Mouse (Mus musculus): ENCODE measurements around the gene Itga9.

Gene Itga9

DNA sequence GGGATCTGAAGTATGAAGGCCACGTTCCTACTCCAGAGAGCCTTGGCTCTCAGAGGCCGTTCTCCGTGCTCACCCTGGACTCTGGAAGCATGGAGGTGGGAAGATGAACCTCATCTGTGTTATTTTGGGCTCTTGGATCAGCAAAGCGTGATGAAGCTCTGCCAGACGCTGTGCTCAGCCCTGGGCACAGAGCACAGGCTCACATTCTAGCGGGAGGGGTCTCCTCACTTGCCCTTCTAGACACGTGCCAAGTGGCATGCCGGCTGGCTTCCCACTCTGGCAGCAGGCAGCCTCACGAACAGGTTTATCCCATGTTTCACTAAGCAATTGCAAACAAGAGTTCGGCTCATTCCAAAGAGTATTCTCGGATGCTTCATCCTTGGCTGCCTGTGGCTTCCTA, 86.8 kb downstream of the Itga9 start:
- no peak for DNase-seq

DNA sequence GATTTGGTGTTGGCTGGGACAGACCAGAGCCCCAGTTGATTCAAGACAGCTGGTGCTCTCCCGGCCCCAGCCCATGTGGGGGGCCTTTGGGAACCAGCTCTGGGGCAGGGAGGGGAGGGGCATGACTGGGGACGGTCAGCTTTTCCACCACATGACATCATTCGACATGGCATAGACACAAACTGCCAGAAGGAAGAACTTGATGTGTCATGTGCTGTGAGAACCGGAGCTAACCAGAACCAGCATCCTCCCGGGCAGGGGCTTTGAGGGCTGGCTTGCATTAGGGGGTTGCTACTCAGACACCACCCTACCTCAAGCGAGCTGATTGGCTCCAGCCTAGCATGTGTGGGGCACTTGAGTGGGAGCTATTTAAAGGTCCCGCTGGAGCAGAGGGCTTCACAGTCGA, 87.9 kb downstream of the Itga9 start:
- no peak for DNase-seq

- no peak for DNase-seq
Observed at GRCm38 (mm10) chr9:118698191-118698590, 91.7 kb downstream of the Itga9 start.

- DNase-seq: no peak
Observed at GRCm38 (mm10) chr9:118699716-118700115, 93.2 kb downstream of the Itga9 start.

DNA sequence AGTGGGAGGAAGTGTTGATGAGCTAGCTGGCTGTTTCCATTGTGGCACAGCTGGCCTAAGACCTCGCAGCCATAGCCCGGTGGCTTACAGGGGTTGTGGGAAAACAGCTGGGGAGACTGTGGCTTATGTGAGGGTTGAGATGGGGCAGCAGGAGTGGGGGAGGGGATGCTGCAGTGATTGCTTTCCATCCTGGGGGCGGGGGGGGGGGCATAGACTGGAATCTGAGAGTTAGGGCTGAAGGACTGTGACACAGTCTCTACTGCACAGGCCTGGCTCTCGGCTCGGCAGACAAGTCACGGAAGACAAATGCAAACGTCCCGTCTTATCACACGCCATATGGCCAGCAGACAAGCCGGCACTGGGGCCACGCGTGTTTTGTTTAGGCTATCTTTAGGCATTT, 94.4 kb downstream of the Itga9 start:
- DNase-seq: no peak

- no peak for DNase-seq
Observed at GRCm38 (mm10) chr9:118701791-118702190, 95.3 kb downstream of the Itga9 start.

DNA sequence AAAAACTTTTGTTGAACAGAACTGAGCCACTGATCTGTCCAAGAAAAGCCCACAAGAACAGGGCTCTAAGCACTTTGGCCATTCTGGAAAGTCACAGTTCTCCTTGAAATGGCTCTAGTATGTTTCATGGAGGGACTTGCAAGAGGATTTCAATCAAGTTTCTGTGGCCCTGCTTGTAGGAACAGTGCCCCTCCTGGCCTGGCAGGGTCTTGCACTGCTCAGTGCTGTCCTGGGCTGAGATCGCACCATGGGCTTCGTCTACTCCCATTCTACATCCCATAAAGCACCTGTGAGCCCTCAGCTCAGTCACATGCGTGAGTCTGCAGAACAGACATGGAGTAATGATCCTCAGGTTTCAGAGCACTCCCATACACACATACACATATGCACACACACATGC, 96.7 kb downstream of the Itga9 start:
- peak; percentile 58 for DNase-seq

- DNase-seq: peak; percentile 74
Observed at GRCm38 (mm10) chr9:118705381-118706074, 99.0 kb downstream of the Itga9 start.

- DNase-seq: no peak
Observed at GRCm38 (mm10) chr9:118706176-118706975, 99.9 kb downstream of the Itga9 start.

- DNase-seq: peak; percentile 77
Observed at GRCm38 (mm10) chr9:118710625-118711024, 104.1 kb downstream of the Itga9 start.

DNA sequence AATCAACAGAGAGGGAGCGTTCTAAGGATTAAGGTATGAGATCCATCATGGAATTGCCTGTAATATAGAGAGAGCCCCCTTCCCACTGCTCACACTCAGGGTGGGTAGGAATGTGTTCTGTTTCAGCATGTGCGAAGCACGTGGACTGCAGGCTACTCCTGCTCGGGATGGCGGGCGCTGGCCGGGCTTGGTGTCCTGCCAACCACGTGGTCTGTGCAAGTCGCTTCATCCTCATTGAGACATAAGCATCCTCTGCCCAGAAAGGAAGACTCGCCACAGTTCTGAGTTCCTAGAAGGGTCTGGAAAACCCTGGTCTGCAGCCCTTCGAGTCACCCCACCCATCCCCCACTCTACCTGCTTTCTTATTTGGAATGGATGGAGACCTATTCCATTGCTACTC, 105.3 kb downstream of the Itga9 start:
- DNase-seq: no peak

DNA sequence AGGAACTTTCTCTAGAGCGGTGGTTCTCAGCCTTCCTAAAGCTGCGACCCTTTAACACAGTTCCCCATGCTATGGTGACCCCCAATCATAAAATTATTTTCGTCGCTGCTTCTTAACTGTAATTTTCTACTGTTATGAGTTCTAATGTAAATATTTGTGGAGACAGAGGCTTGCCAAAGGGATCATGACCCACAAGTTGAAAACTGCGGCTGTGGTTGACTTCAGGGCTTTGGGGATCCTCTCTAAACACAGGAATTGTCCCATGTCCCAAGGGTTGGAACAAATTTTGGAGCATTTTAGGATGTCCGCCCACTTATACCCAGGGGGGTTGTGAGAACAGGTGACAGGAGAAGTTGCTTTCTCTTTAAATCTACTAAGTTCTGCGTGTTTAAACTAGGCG, 107.0 kb downstream of the Itga9 start:
- DNase-seq: no peak

DNA sequence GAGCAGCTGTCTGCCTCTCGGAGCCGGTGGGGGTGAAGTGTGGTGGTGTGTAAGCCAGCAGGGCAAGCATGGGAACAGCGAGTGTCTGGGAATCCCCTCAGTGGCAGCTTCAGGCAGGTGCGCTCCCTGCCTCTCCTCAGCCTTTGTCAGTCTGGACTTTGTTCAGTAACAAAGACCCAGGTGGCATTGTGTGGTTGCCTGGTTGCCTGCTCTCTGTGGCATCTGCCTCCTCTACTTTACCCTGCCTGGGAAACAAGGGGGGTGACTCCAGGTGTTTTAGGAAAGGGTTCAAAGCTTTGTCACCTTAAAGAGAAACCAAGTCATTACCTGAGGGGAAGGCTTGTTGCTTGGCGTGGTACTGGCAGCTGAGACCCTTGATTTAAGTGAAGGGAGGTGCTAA, 108.0 kb downstream of the Itga9 start:
- DNase-seq: peak; percentile 66

GRCm38 (mm10) chr9:118715971-118716628, 109.6 kb downstream of the Itga9 start:
- DNase-seq: peak; percentile 69

DNA sequence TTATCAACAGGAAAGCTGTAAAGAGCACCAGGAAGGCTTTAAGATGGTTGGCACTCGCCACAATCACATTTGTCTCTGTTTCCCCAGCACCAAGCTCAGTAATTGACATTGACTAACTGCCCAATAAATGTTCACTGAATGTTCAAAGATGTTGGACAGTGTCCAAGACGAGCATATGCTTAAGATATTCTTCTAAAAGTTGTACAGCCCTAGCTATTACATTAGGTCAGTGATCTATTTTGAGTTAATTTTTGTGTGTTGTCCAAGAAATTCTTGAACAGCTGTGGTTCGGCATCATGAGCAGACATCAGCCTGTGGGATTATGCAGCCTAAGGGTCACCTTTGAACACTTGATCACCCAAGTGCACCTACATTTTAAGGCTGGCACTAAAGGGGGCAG, 110.9 kb downstream of the Itga9 start:
- DNase-seq: no peak

- DNase-seq: peak; percentile 76
Observed at GRCm38 (mm10) chr9:118718511-118718910, 112.0 kb downstream of the Itga9 start.

GRCm38 (mm10) chr9:118721056-118721455, 114.6 kb downstream of the Itga9 start:
- DNase-seq: no peak

DNA sequence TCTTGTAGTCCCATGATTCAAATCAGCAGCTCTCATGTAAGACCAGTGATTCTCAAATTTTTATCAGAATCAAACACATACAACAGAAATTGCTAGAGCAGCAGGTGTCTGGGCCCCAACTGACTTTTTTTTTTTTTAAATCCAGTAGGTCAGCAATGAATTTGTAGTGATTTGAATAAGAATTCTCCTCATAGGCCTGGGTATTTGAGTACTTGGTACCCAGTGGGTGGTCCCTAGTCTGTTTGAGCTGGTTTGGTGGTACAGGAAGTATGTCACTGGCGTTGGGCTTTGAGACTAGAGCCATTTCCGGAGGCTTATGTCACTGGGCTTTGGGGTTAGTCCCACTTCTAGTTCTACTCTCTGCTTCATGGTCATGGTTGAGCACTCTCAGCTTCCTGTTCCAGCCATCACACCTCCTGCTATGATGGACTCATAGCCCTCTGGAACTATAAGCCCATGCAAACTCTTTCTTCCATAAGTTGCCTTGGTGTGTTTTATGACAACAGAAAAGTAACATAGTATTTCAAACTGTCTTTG, 116.4 kb downstream of the Itga9 start:
- DNase-seq: no peak

- no peak for DNase-seq
Observed at GRCm38 (mm10) chr9:118725128-118725527, 118.6 kb downstream of the Itga9 start.

DNA sequence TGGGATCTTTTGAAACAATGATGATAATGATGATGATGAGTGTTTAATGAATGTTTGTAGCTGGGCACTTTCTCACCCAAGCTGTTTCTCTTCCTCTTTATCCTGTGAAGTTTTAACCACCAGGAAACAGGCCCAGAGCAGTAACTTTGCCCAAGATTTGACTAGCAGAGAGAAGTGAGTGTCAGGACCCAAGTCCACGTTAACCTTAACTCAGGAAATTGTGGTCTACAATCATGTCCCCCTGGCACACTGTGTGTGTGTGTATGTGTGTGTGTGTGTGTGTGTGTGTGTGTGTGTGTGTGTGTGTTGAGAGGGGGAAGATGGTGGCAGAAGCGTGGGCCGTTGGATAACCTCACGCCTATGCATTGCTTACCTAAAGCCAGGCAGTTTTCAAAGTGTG, 120.1 kb downstream of the Itga9 start:
- DNase-seq: no peak

GRCm38 (mm10) chr9:118728296-118728695, 121.8 kb downstream of the Itga9 start:
- DNase-seq: no peak

- DNase-seq: no peak
Observed at GRCm38 (mm10) chr9:118728987-118729386, 122.5 kb downstream of the Itga9 start.

- no peak for DNase-seq
Observed at GRCm38 (mm10) chr9:118730172-118730571, 123.7 kb downstream of the Itga9 start.
